Mouse (Mus musculus): ENCODE measurements around the gene Mboat7. TPM values are rescaled to one million over a fixed set of nuclear protein-coding genes. Genes with fewer than 3 reads are reported as not detected.
A peak's percentile ranks its signal among the peaks of the same experiment; 100 is the strongest.

Gene Mboat7
- total and polyA plus RNA-seq, 3 experiments, result 18.4 to 41.2 (median 21.7) TPM

DNA sequence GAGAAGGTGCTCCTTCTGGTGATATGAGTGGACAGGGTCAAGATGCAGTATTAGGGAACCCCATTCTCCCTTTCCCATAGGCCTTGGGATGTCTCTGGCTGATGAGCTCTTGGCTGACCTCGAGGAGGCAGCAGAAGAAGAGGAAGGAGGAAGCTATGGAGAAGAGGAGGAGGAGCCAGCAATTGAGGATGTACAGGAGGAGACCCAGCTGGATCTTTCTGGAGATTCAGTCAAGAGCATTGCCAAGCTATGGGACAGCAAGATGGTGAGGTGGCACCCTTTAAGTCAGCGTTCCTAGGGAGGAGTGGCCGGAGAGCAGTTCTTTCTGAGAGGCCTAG is 62.9 kb downstream of the Mboat7 start:
- Histone ChIP-seq H3K4me2 (ENCODE audit: insufficient read depth, low read depth, poor library complexity, severe bottlenecking) (peak overlapping the region; percentile 63), H3K27me3 (replicated peaks) (no peaks in the 10 kb centered on the region), H3K4me1 (ENCODE audit: control insufficient read depth in 1 of 2, insufficient read depth in 2 of 2) (peaks cover 7 to 48% of the 10 kb centered on the region in 2 experiments), H3K4me3 (replicated peaks in 1 of 3; ENCODE audit: low read depth in 2 of 3, low read length in 2 of 3, poor library complexity in 1 of 3) (peak overlapping the region; percentile 67 to 75 (median 69)), H3K9me3 (replicated peaks; ENCODE audit: low read length) (no peaks in the 10 kb centered on the region), H3K27ac (ENCODE audit: insufficient read depth, low read depth) (no peak overlapping the region), H3K79me2 (replicated peaks; ENCODE audit: control insufficient read depth, extremely low read depth, insufficient read depth, poor library complexity, severe bottlenecking) (peaks cover 37% of the 10 kb centered on the region), H3K9ac (ENCODE audit: insufficient read depth, low read depth) (peak overlapping the region; percentile 80), H3K36me3 (replicated peaks in 1 of 2; ENCODE audit: control insufficient read depth in 1 of 2, insufficient read depth in 1 of 2, low read length in 1 of 2) (peaks cover 38 to 72% of the 10 kb centered on the region in 2 experiments)
- no peak for DNase-seq (ENCODE audit: extremely low read depth)
- dilution Hi-C loops (cut with MboI; ENCODE audit: extremely low pct_ligation_motif_present, extremely low pct_unique_long_range_greater_than_20kb, low sequenced_read_pairs) (no loop called here), in situ Hi-C loops (cut with MboI; ENCODE audit: low pct_ligation_motif_present, low pct_unique_long_range_greater_than_20kb, low sequenced_read_pairs) (no loop called here)
- TF ChIP-seq IRF4 (IDR thresholded peaks at IDR 0.05; ENCODE audit: low read depth, low read length), result no peak

DNA sequence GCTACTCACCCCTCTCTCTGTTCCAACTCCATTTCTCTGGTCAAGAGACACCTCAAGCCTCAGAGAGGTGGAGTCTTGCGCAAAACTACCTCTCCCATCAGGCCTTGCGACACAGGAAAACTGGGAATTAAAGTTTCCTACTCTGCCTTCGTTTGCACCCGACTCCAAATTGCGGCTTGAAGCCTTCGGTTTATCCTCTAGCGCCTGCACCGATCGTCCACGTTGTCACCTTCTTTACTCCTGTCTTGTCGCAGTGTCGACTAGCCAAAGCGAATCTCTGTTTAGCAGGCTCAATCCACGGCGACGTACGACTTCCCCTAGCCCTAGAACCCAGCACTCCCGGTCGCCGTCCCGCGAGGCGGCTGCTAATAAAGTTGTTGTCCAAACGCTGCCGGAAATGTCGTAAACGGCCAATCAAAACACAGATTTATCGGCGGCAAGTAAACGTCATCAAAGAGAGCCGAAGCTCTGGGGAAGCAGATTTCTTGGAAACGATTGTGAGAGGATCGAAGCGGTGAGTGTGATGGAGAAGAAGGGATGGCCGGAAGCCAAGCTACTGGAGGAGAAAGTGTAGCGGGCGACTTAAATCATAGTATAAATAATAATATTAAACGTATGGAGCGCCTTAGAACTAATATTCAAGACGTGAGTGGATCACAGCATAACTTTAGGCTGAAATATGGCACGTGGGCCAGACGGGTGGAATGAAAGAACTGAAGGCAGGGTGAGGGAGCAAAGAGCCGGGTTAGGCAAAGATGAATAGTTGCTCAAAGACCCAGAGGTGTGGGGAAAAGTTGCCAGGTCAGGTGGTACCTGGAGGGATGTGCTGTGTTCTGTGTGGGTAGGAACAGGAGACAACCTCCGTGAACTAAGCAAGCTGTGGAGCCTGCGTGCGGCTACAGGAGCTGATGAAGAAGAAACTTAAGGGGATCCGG is 63.5 kb downstream of the Mboat7 start, which contains the start of the genes Tfpt and Prpf31:
Gene Tfpt, minus strand, starts transcription at position 387 of the 935 bp plus-strand sequence.
Gene Prpf31, plus strand, starts transcription at position 443 of the 935 bp plus-strand sequence.
- Histone ChIP-seq H3K36me3 (replicated peaks in 1 of 2; ENCODE audit: control insufficient read depth in 1 of 2, insufficient read depth in 1 of 2, low read length in 1 of 2) (peaks cover 37 to 72% of the 10 kb centered on the region in 2 experiments), H3K4me3 (replicated peaks in 1 of 3; ENCODE audit: low read depth in 2 of 3, low read length in 2 of 3, poor library complexity in 1 of 3) (peak within 1 kb of the TSS; percentile 67 to 75 (median 69)), H3K9ac (ENCODE audit: insufficient read depth, low read depth) (peak within 1 kb of the TSS; percentile 96), H3K9me3 (replicated peaks; ENCODE audit: low read length) (no peaks in the 10 kb centered on the region), H3K79me2 (replicated peaks; ENCODE audit: control insufficient read depth, extremely low read depth, insufficient read depth, poor library complexity, severe bottlenecking) (peaks cover 37% of the 10 kb centered on the region), H3K27ac (ENCODE audit: insufficient read depth, low read depth) (peak within 1 kb of the TSS; percentile 56), H3K4me1 (ENCODE audit: control insufficient read depth in 1 of 2, insufficient read depth in 2 of 2) (peaks cover 7 to 48% of the 10 kb centered on the region in 2 experiments), H3K4me2 (ENCODE audit: insufficient read depth, low read depth, poor library complexity, severe bottlenecking) (peak within 1 kb of the TSS; percentile 84), H3K27me3 (replicated peaks) (no peaks in the 10 kb centered on the region)
- peak; percentile 97 for DNase-seq (ENCODE audit: extremely low read depth)
- dilution Hi-C loops (cut with MboI; ENCODE audit: extremely low pct_ligation_motif_present, extremely low pct_unique_long_range_greater_than_20kb, low sequenced_read_pairs), result no loop called here
- in situ Hi-C loops (cut with MboI; ENCODE audit: low pct_ligation_motif_present, low pct_unique_long_range_greater_than_20kb, low sequenced_read_pairs), result no loop called here
- TF ChIP-seq USF2 (conservative IDR thresholded peaks at IDR 0.05; ENCODE audit: low read depth, low read length), result no peak
- TF ChIP-seq NELFE (IDR thresholded peaks at IDR 0.05; ENCODE audit: low read depth, low read length), result peak; percentile 75
- peak; percentile 32; the same call in 1 of the 2 replicates for TF ChIP-seq ZMIZ1 (IDR thresholded peaks at IDR 0.05; ENCODE audit: low read depth, low read length)
- no peak for TF ChIP-seq ZC3H11A (IDR thresholded peaks at IDR 0.05; ENCODE audit: low read depth, low read length)
- 0 out of 2 replicates have a peak, but pooled peaks have one; percentile 68 for TF ChIP-seq TCF12 (IDR thresholded peaks at IDR 0.05; ENCODE audit: low read depth, low read length)
- TF ChIP-seq RCOR1 (conservative IDR thresholded peaks at IDR 0.05; ENCODE audit: low read depth, low read length), result no peak
- peak; percentile 25; the same call in 1 of the 2 replicates for TF ChIP-seq JUND (conservative IDR thresholded peaks at IDR 0.05; ENCODE audit: low read depth, low read length)
- peak; percentile 77 for TF ChIP-seq IRF4 (IDR thresholded peaks at IDR 0.05; ENCODE audit: low read depth, low read length)
- peak; percentile 86 for TF ChIP-seq CHD2 (IDR thresholded peaks at IDR 0.05; ENCODE audit: low read length)
- no peak for TF ChIP-seq BHLHE40 (IDR thresholded peaks at IDR 0.05; ENCODE audit: low read depth, low read length)
- 0 out of 2 replicates have a peak, but pooled peaks have one; percentile 14 for TF ChIP-seq ETS1 (conservative IDR thresholded peaks at IDR 0.05; ENCODE audit: low read depth, low read length)
- TF ChIP-seq USF1 (IDR thresholded peaks at IDR 0.05; ENCODE audit: low read depth, low read length), result no peak
- TF ChIP-seq GABPA (IDR thresholded peaks at IDR 0.05; ENCODE audit: insufficient replicate concordance, low read depth, low read length), result peak; percentile 37; the same call in 1 of the 2 replicates
- no peak for TF ChIP-seq CHD1 (IDR thresholded peaks at IDR 0.05; ENCODE audit: low read depth, low read length)
- peak; percentile 99 for TF ChIP-seq SIN3A (IDR thresholded peaks at IDR 0.05; ENCODE audit: low read length)
- TF ChIP-seq JUN (IDR thresholded peaks at IDR 0.05; ENCODE audit: insufficient read depth, low read depth, low read length), result no peak; the same call in 1 of the 2 replicates
- no peak for TF ChIP-seq MAZ (IDR thresholded peaks at IDR 0.05; ENCODE audit: low read depth, low read length)
- peak; percentile 58 for TF ChIP-seq MAX (IDR thresholded peaks at IDR 0.05; ENCODE audit: low read length)
- TF ChIP-seq MXI1 (IDR thresholded peaks at IDR 0.05; ENCODE audit: low read depth, low read length), result peak; percentile 87
- peak; percentile 37; the same call in 1 of the 2 replicates for TF ChIP-seq MEF2A (IDR thresholded peaks at IDR 0.05; ENCODE audit: borderline replicate concordance, low read depth, low read length)
- peak; percentile 76; the same call in 1 of the 2 replicates for TF ChIP-seq TBP (conservative IDR thresholded peaks at IDR 0.05; ENCODE audit: low read depth, low read length)
- TF ChIP-seq HCFC1 (IDR thresholded peaks at IDR 0.05; ENCODE audit: low read depth, low read length), result peak; percentile 96
- TF ChIP-seq KAT2A (IDR thresholded peaks at IDR 0.05; ENCODE audit: insufficient replicate concordance, low read length), result peak; percentile 94; the same call in 1 of the 2 replicates
- TF ChIP-seq CTCF (conservative IDR thresholded peaks at IDR 0.05 in 1 of 2, IDR thresholded peaks at IDR 0.05 in 1 of 2; ENCODE audit: low read depth in 2 of 2, low read length in 2 of 2), result no peak
- peak; percentile 88; the same call in 1 of the 2 replicates for TF ChIP-seq E2F4 (IDR thresholded peaks at IDR 0.05; ENCODE audit: insufficient replicate concordance, low read depth, low read length)
- no peak for TF ChIP-seq MAFK (IDR thresholded peaks at IDR 0.05; ENCODE audit: insufficient replicate concordance, low read length)
- no peak for TF ChIP-seq POLR2AphosphoS2 (IDR thresholded peaks at IDR 0.05; ENCODE audit: low read depth, low read length)
- peak; percentile 90 for TF ChIP-seq ELF1 (IDR thresholded peaks at IDR 0.05; ENCODE audit: low read depth, low read length)
- no peak for TF ChIP-seq UBTF (IDR thresholded peaks at IDR 0.05; ENCODE audit: low read depth, low read length)
